Mouse (Mus musculus) frontal cortex, postnatal 10 days (tissue): ENCODE results near the gene Cpa2.

Experiments used
- DNase-seq, 2 experiments: peaks; one replicate each; pipeline ENCODE4 v3.0.0; 2022; ENCODE audit warnings: low spot score in 2 of 2, mixed read lengths in 1 of 2

Cpa2 gene

GRCm38 (mm10) chr6:30547656-30548306 lies 6.4 kb downstream of the Cpa2 start:
- no peak for DNase-seq

- no peak for DNase-seq
Observed at GRCm38 (mm10) chr6:30549231-30549761, 7.9 kb downstream of the Cpa2 start.

GRCm38 (mm10) chr6:30550496-30551192 lies 9.3 kb downstream of the Cpa2 start:
- no peak for DNase-seq

GRCm38 (mm10) chr6:30551193-30551515 lies 9.8 kb downstream of the Cpa2 start:
- DNase-seq = no peak

- peak in 1 of 2 experiments; percentile 43 for DNase-seq
Observed at GRCm38 (mm10) chr6:30551644-30552580, 10.5 kb downstream of the Cpa2 start.

- no peak for DNase-seq
Observed at GRCm38 (mm10) chr6:30552628-30553027, 11.2 kb downstream of the Cpa2 start.

- no peak for DNase-seq
Observed at GRCm38 (mm10) chr6:30553381-30554010, 12.1 kb downstream of the Cpa2 start.

GRCm38 (mm10) chr6:30554092-30554491 lies 12.7 kb downstream of the Cpa2 start:
- DNase-seq = no peak

GRCm38 (mm10) chr6:30554621-30555170 lies 13.3 kb downstream of the Cpa2 start:
- no peak for DNase-seq

- no peak for DNase-seq
Observed at GRCm38 (mm10) chr6:30556080-30556479, 14.7 kb downstream of the Cpa2 start.

- no peak for DNase-seq
Observed at GRCm38 (mm10) chr6:30559726-30560125, 18.3 kb downstream of the Cpa2 start.

GRCm38 (mm10) chr6:30562132-30562531 lies 20.8 kb downstream of the Cpa2 start:
- DNase-seq = no peak

GRCm38 (mm10) chr6:30563575-30563974 lies 22.2 kb downstream of the Cpa2 start:
- no peak for DNase-seq

- DNase-seq = no peak
Observed at GRCm38 (mm10) chr6:30564051-30564450, 22.7 kb downstream of the Cpa2 start.

- DNase-seq = no peak
Observed at GRCm38 (mm10) chr6:30568069-30568468, 26.7 kb downstream of the Cpa2 start, which contains the start of gene Cpa4. Cpa4 (plus strand) TSS chr6:30568369.

GRCm38 (mm10) chr6:30569331-30569730 lies 27.9 kb downstream of the Cpa2 start:
- DNase-seq = no peak

- no peak for DNase-seq
Observed at GRCm38 (mm10) chr6:30570012-30570411, 28.6 kb downstream of the Cpa2 start.

- DNase-seq = peak; percentile 77 to 88
Observed at GRCm38 (mm10) chr6:30572456-30573311, 31.3 kb downstream of the Cpa2 start.

GRCm38 (mm10) chr6:30573380-30573779 lies 32.0 kb downstream of the Cpa2 start:
- DNase-seq = no peak

GRCm38 (mm10) chr6:30574945-30575344 lies 33.6 kb downstream of the Cpa2 start:
- DNase-seq = no peak
